Mouse (Mus musculus) heart, embryonic 15.5 days (tissue): ENCODE data around the gene Ptgdr. TPM values are rescaled to one million over a fixed set of nuclear protein-coding genes. Genes with fewer than 3 reads are reported as not detected.
"Not testable (repeated sequence)": the region's sequence is repeated elsewhere in the genome, so short reads cannot be mapped to it uniquely, and the experiment has no call there.

ENCODE experiments used
- ATAC-seq: fragments of 200-750 bp; cut with Nextera tagmentation; replicated peaks from 2 replicates; pipeline ENCODE4 v1.8.0; 2017; ENCODE audit warnings: low read depth, moderate TSS enrichment; ENCODE audit not compliant: insufficient number of reproducible peaks, insufficient read depth, low FRiP score
- H3K27ac ChIP-seq: fragments of 300-500 bp; sonication (generic); 2 replicates; pipeline ENCODE4 v1.5.1; 2015; ENCODE audit warnings: mild to moderate bottlenecking, inconsistent platforms
- H3K27me3 ChIP-seq: fragments of 300-500 bp; sonication (generic); 2 replicates; pipeline ENCODE4 v1.6.1; 2015; ENCODE audit warnings: inconsistent platforms
- H3K36me3 ChIP-seq: fragments of 300-500 bp; sonication (generic); 2 replicates; pipeline ENCODE4 v1.6.1; 2015; ENCODE audit warnings: mild to moderate bottlenecking, inconsistent platforms
- H3K4me1 ChIP-seq: fragments of 300-500 bp; sonication (generic); replicated peaks from 2 replicates; pipeline ENCODE4 v1.6.1; 2015; ENCODE audit warnings: inconsistent platforms
- H3K4me2 ChIP-seq: fragments of 300-500 bp; sonication (generic); 2 replicates; pipeline ENCODE4 v1.6.1; 2015; ENCODE audit warnings: inconsistent platforms, mild to moderate bottlenecking, moderate library complexity
- H3K4me3 ChIP-seq: fragments of 300-500 bp; sonication (generic); 2 replicates; pipeline ENCODE4 v1.5.1; 2015; ENCODE audit warnings: mild to moderate bottlenecking, inconsistent platforms
- H3K9ac ChIP-seq: fragments of 300-500 bp; sonication (generic); 2 replicates; pipeline ENCODE4 v1.6.1; 2015; ENCODE audit warnings: mild to moderate bottlenecking, inconsistent platforms
- H3K9me3 ChIP-seq: fragments of 300-500 bp; sonication (generic); replicated peaks from 2 replicates; pipeline ENCODE4 v1.6.1; 2016; ENCODE audit warnings: inconsistent platforms
- WGBS: fragments of 180-500 bp; shearing (Covaris S2); methylation state at CpG from one replicate; pipeline ENCODE4 v1.1.7; 2015; ENCODE audit warnings: mixed read lengths; 5-methylcytosine and 5-hydroxymethylcytosine counted together
- polyA plus RNA-seq: library from polyadenylated mRNA; unstranded; fragments of >200 nt; fragmentation: Nextera tagmentation; extraction: Ambion mirVana; gene quantifications from 2 replicates; pipeline ENCODE4 v1.2.1, GENCODE M21; 2015

Gene Ptgdr
- polyA plus RNA-seq, 1 experiment from 2014 or later, result not detected

DNA sequence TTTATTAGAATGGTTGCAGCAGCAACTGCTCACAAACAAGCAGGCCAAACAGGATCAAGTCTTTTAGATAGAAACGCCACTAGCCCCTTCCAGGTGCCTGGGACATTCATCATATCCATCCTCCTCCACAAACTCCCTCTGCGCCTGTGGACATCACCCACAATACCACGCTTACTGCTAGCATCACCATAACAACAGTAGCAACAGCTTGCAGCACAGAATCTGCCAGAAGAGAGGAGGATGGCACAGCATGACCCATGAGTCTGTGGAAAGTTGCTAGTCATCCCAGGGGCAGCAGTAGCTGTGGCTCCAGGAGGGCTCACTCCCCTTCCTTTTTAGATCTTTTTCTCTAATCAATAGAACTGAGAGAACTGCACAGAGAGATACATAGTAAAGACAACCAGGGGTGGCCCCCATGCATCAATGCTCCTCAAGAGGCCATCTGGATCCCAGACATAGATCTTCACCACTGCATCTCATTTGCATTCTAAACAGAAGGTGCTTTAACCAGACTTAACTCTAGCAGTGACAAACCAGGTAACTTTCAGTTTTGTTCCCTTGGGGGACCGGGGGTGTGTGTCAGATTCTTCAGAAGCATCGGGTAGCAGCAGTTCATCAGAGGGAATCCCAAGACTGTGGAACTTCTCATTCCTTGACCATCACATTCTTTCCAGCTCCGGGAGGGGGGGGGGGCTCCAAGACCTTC is 12.5 kb downstream of the Ptgdr start:
- WGBS, result 73% methylated on average over 6 of the region's 6 CpGs
- H3K9ac ChIP-seq, result no peak overlapping the region
- no peaks in the 10 kb centered on the region for H3K4me1 ChIP-seq
- no peak overlapping the region for H3K4me3 ChIP-seq
- H3K9me3 ChIP-seq, result no peaks in the 10 kb centered on the region
- H3K36me3 ChIP-seq, result no peaks in the 10 kb centered on the region
- ATAC-seq, result no peak
- no peak overlapping the region for H3K27ac ChIP-seq
- no peak overlapping the region for H3K4me2 ChIP-seq
- H3K27me3 ChIP-seq, result no peaks in the 10 kb centered on the region

DNA sequence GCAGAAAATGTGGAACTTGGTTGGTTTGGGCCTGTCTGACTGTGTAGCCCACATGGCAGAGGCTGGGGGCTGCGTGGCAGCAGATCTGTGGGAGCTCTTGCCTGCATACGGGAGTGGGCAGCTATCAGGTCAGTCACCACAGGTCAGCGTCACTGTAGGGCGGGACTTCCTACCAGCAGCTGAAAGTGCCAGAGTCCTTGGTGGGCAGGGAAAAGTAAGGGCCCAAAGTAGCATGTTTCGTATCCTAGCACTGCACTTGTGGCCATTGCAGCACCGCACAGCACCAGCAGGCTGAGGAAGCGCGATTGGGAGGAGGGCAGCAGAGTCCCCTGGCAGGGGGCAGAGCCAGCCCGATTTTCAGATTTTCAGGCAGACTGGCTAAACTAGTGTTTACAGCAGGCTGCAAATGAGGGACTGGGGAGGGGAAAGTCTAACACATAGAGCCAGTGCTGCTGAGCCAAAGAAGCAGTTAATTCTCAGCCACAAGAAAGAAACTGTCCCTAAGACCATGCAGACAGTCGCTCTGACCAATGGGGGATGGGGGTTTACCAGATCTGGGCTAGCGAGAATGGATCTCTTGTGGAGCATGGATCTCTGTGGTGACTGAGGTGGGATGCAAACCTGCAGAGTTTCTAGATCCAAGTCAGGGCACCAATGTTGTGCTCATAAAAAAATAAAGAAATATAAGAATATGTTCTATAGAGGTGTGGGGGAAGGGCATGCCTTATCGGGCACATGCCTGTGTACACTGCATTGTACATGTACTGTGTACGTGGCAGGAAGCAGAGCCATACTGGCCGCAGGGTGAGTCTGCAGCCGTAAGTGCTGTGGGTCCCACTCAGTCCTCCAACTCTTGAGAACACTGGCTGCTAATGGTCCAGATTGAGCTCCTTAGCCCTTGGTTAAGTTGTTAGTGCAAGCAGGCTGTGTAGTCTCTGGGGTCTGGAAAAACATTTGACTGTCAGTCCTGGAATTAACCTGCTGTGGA is 15.1 kb downstream of the Ptgdr start:
- Histone ChIP-seq H3K4me2 (peak overlapping the region; percentile 55), H3K9me3 (no peaks in the 10 kb centered on the region), H3K36me3 (no peaks in the 10 kb centered on the region), H3K4me3 (peak overlapping the region; percentile 27), H3K27ac (no peak overlapping the region), H3K9ac (no peak overlapping the region), H3K4me1 (no peaks in the 10 kb centered on the region), H3K27me3 (no peaks in the 10 kb centered on the region)
- peak; percentile 36; the same call in 1 of the 2 replicates for ATAC-seq
- 33% methylated on average over 15 of the region's 15 CpGs for WGBS

DNA sequence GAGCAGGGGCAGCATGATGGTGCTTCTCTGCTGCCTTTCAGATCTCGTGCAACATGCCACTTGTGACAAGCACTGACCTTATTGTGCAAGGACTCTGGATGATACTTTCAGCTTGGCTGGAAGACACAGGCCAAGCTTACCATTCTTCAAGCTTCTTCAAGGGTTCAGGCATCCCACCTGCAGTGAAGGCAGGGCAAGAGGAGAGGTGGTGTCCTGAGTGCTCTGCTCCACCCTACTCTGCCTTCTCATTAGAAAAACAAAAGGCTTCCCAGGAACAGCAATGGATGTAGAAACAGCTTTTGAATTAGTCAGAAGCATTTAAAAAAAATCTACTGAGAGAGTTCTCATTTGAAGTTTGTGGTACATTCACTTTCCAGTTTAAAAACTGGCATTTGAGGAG is 20.5 kb downstream of the Ptgdr start:
- Histone ChIP-seq H3K4me1 (no peaks in the 10 kb centered on the region), H3K36me3 (no peaks in the 10 kb centered on the region), H3K9ac (no peak overlapping the region), H3K27me3 (no peaks in the 10 kb centered on the region), H3K9me3 (no peaks in the 10 kb centered on the region), H3K4me3 (no peak overlapping the region), H3K4me2 (no peak overlapping the region), H3K27ac (no peak overlapping the region)
- 61% methylated on average over 1 of the region's 1 CpGs for WGBS
- no peak for ATAC-seq

DNA sequence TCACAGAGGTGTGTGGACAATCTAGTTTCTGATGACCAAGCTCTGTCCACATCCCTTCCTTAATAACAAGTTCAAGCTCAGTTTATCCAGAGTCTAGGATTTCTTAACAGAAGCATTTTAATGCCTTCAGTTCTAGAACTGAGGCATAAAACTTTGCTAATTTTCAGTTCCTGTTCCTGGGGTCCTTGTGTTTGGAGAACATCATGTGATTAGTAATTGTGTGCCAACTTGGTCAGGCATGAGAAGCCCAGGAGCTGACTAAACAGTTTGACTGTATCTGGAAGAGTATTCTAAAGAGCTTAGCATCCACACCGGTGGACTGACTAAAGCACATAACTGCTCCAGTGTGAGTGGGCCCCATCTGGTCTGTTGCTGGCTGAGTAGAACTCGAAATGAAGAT is 24.0 kb downstream of the Ptgdr start:
- Histone ChIP-seq H3K9me3 (no peaks in the 10 kb centered on the region), H3K36me3 (no peaks in the 10 kb centered on the region), H3K27ac (no peak overlapping the region), H3K27me3 (no peaks in the 10 kb centered on the region), H3K4me1 (no peaks in the 10 kb centered on the region), H3K9ac (no peak overlapping the region), H3K4me3 (no peak overlapping the region), H3K4me2 (no peak overlapping the region)
- no peak for ATAC-seq
- 65% methylated on average over 2 of the region's 2 CpGs for WGBS

DNA sequence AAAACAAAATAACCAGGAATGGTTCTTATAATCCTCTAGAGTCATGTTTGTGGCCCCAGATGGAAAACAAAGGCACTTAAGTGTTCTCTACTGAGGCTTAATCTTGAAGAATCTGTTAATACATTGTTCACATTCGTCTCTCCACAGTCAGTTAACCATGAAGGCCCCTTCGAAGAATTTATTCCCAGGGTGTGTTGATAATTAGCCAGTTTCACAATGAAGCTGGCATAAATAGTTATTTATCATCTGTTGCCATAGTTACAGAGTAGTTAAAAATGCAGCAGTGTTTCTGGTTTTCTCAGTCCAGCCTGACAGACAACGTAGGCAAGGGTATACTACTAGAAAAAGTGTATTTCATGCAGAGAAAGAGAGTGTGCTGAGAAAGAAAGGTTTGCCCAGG is 25.0 kb downstream of the Ptgdr start:
- 65% methylated on average over 3 of the region's 3 CpGs for WGBS
- not testable (repeated sequence) for ATAC-seq, H3K4me1 ChIP-seq, H3K27me3 ChIP-seq, H3K27ac ChIP-seq, H3K4me3 ChIP-seq, H3K36me3 ChIP-seq, H3K4me2 ChIP-seq, H3K9me3 ChIP-seq, H3K9ac ChIP-seq

DNA sequence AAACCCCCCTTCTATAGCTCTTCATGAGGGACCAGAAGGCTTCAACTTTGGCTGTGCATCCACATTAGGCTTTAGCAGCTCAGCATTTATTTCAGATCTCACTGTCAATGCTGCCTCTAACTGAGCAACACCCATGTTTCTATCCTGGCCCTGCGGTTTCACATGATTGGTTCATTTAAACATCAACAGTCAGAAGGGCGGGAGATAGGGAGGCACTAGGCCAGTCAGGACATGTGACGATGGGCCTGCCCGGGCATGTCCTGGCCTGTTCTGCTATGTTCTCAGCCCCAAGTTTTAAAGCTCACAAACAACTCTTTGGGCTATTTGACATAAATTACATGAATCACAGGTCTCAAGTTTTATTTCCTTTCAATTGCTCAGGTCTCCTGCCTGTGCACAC is 26.1 kb downstream of the Ptgdr start:
- H3K9ac ChIP-seq, H3K27me3 ChIP-seq, H3K36me3 ChIP-seq, H3K9me3 ChIP-seq, H3K4me3 ChIP-seq, H3K27ac ChIP-seq, ATAC-seq, H3K4me1 ChIP-seq, H3K4me2 ChIP-seq: not testable (repeated sequence)
- WGBS, result 90% methylated on average over 4 of the region's 4 CpGs

DNA sequence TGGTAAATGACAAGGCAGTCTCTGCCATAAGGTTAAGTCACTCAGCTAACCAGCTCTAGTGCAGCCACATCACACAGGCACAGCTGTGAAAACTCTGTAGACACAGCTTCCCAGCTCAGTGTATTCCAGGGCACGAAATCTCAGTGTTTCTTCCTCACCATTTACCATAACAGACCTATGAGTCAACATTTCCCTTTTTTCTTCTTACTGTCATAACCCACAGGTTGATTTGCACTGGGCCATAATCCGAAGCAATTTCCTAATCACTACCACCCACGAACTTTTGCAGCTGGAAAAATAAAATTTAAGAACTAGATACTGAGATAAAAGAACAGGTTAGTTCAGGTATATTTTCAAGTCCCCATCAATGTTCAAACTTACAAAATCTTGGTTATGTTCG is 31.4 kb downstream of the Ptgdr start:
- no peaks in the 10 kb centered on the region for H3K36me3 ChIP-seq
- no peak overlapping the region for H3K4me2 ChIP-seq
- WGBS, result 63% methylated on average over 4 of the region's 4 CpGs
- H3K27ac ChIP-seq, result no peak overlapping the region
- no peak overlapping the region for H3K4me3 ChIP-seq
- no peaks in the 10 kb centered on the region for H3K27me3 ChIP-seq
- ATAC-seq, result no peak
- H3K9me3 ChIP-seq, result no peaks in the 10 kb centered on the region
- H3K9ac ChIP-seq, result no peak overlapping the region
- no peaks in the 10 kb centered on the region for H3K4me1 ChIP-seq

DNA sequence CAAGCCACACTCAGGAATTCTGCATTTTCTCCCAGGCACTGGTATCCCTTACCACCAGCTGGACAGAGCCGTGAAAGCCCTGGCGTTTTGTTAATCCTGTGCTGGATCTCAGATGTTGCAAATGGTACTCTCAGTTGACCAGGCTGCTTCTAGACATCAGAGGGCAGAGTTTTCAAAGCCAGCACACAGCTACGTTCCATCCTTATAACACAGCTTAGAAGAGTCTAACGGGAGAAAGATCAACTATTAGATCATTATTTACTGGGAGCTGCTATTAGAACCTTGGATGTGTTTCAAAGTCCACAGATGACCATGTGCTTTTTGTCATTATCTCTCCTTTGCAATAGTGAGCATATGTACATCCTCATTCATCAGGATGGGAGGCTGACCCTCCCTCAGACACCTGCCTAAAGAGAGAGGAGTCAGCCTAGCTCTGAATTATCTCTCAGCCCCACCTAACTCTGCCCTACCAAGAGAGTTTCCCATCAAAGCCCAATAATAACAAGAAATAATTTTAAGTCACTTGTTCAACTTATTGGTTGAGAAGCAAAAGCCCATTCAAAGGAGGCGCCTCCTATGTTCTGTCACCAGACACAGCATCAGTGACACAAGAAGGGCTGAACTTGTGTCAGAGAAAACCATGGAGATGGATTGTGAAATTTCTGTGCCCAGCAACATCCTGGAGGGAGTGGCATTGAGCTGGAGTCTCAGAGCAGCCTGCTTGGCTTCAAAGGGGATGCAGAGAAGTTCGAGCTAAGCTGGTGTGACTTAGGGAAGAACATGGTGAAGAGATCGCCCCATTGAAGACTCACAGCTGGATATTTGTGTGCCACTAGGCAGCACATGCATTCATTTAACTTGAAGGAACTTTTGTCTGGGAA is 37.8 kb downstream of the Ptgdr start:
- no peak overlapping the region for H3K9ac ChIP-seq
- 63% methylated on average over 7 of the region's 7 CpGs for WGBS
- H3K36me3 ChIP-seq, result no peaks in the 10 kb centered on the region
- no peaks in the 10 kb centered on the region for H3K27me3 ChIP-seq
- H3K27ac ChIP-seq, result no peak overlapping the region
- H3K4me3 ChIP-seq, result no peak overlapping the region
- no peak for ATAC-seq
- no peaks in the 10 kb centered on the region for H3K9me3 ChIP-seq
- no peaks in the 10 kb centered on the region for H3K4me1 ChIP-seq
- H3K4me2 ChIP-seq, result no peak overlapping the region

DNA sequence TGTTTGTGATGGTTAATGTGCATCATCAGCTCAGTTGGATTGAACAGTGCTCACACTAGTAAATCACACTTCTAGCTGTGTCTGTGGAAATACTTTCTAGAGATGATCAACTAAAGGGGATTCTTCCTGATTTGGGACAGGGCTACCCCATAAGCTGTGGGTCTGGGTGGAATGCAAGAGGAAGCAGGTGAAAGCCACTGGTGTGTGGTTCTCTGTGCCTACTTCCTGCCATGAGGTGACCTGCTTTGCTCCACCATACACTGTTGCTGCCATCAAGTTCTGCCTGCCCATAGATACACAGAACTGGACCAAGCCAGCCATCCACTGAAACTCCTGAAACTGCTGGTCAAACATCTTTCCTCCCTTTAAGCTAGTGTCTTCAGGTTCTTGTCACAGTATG is 46.0 kb downstream of the Ptgdr start:
- H3K27ac ChIP-seq, H3K4me1 ChIP-seq, H3K27me3 ChIP-seq, H3K4me3 ChIP-seq, H3K9me3 ChIP-seq, ATAC-seq, H3K4me2 ChIP-seq, H3K36me3 ChIP-seq, H3K9ac ChIP-seq: not testable (repeated sequence)
